Mouse (Mus musculus) heart, adult 2 months (tissue): ENCODE measurements around the gene Acacb.

Experiments
- CTCF ChIP-seq: fragments of 200-600 bp; IDR thresholded peaks from 2 replicates; pipeline ENCODE4 v1.8.1; 2022; ENCODE audit warnings: antibody characterized with exemption, mild to moderate bottlenecking, moderate library complexity
- EP300 ChIP-seq: fragments of 200-500 bp; IDR thresholded peaks from 2 replicates; pipeline ENCODE4 v1.6.1; 2011; ENCODE audit warnings: low read depth, low read length, control low read depth; ENCODE audit not compliant: insufficient read depth

- TF ChIP-seq CTCF, result no peak
- no peak for TF ChIP-seq EP300
These were observed 153.7 kb downstream of the Acacb start for GRCm38 (mm10) chr5:114299883-114300610.
